Mouse (Mus musculus) retina, postnatal 1 day (tissue): ENCODE data around the gene Spata32.

Source experiments
- DNase-seq: peaks from one replicate; pipeline ENCODE4 v3.0.0-alpha.2; 2012

The Spata32 gene

DNA sequence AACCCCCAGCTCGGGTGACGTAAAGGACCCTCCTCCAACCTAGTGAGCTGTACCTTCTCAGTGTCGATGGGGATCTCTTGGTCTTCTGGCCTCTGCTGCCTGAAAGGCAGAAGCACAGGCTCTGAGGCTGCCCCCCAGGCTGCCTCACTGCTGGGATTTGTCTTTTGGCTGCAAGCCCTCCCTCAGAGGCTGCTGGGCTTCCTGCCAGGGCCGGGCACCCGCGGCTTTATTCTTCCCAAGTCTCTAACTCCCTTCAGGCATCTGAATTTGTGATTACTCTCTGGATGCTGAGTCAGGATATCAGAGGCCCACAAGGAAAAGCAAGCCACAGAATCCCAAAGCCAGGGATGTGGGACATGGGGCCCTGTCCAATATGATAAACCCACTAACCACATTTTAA, 16.6 kb downstream of the Spata32 start:
- DNase-seq = peak; percentile 76

DNA sequence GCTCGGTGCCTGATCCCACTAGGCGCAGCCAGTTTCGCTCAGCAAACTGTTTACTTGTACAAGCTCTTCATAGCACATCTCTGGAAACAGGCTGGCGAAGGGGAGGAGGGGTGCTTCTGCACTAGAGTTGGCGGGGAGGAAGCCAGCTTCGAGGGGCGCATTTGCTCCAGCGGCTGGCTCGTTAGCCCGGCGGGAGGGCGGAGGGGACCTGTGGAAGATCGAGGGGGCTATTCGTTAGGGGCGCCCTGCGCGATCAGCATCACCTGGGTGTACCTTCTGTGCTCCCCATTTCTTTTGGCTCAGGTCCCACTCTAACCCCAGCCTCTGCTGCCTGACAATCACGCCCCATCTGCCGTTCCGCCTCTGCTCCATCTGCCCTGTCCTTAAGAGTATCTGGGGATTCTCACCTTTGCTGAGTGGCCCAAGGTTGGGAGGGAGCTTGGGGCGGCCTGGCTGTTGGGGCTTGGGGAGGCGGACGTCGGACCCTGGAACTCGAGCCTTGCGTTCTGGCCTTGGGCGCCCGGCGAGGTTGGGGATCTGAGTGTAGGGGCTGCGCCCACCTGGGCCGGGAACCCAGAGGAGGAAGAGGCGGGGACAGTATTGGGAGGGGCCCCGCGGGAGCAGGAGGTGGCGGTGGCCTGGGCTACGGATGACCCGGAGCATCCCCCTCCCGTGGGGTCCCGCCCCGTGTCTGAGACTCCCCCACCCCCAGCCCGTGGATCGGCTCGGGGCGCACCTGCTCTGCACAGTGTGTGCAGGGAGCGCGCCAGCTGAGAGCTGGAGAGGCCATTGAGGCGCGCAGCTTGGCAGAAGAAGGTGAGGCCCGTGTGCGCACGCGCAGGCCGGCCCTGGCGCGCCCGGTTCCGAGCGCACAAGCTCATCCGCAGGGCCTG, 19.1 kb downstream of the Spata32 start:
- peak; percentile 62 for DNase-seq

DNA sequence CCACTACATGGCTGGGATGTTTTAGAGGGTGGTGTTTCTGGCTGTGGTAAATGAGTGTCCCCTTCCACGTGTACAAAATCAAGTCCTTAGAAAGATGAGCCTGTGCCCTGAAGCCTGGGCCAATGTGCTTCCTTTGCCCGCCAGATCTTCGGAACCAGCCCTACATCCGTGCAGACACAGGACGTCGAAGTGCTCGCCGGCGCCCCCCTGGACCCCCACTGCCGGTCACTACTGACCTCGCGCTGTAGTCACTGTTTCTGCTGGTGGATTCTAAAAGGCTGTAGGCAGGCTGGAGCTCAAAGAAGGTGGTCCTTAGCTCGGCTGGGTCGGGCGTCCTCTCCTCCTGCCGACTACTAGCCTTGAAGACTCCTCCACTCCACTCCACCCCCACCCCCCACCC, 19.9 kb downstream of the Spata32 start:
- DNase-seq = no peak

DNA sequence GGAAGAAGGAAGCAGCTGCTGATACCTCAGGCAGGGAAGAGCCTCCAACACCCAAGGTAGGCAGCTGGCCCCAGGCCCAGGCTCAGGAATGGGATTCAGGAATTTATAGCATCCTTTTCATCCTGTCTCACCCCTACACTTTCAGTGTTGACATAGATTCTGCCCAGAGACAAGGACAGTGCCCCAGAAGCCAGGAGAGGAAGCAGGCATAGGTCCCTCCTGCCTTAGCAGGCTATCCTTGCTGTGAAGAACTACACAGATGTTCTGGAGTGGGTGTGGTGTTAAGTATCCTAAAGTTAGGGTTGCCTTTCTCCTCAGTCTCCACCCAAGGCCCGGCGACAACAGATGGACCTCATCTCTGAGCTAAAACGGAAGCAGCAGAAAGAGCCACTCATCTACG, 20.9 kb downstream of the Spata32 start:
- DNase-seq = no peak

DNA sequence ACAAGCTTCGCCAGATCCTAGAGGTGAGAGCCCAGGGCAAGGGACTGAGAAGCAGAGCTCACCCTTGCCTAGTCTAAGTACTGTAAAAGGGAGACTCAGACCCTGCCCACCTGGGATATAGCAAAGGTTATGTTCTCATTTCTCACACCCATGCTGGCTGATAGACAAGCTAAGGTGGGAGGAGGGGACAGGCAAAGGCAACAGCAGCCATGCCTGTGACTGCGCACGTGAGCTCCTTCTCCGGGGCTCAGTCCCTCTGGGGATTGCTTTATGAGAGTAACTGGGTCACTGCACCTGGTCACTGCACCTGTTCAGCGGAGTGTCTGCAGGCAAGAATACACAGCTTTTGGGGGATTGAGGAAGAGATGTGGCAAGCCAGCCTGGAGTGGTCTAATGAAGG, 22.6 kb downstream of the Spata32 start:
- no peak for DNase-seq

DNA sequence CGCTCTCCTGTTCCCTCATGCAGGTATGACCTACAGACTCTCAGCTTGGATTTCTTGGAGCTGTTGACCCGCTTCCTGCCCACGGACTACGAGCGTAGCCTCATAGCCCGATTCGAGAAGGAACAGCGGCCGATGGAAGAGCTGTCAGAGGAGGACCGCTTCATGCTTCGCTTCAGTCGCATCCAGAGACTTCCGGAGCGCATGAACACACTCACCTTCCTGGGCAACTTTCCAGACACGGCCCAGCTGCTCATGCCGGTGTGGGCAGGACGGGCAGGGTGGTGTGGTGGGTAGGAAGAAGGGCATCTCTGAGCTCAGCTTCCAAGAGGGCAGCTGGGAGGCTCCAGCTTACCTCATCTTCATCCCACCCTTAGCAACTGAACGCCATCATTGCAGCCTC, 23.0 kb downstream of the Spata32 start:
- no peak for DNase-seq

DNA sequence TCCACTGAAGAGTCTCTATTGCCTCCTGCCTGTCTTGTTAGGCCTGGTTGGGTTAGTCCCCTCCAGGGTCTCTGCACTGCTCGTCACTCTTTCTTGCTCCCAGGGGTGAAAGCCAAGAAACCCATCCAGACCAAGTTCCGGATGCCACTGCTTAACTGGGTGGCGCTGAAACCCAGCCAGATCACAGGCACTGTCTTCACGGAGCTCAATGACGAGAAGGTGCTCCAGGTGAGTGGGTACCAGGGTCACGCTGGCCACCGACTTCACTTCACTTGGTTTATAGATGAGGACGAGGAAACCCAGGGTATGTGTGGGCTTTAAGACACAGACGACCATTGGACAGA, 24.4 kb downstream of the Spata32 start:
- DNase-seq = no peak

DNA sequence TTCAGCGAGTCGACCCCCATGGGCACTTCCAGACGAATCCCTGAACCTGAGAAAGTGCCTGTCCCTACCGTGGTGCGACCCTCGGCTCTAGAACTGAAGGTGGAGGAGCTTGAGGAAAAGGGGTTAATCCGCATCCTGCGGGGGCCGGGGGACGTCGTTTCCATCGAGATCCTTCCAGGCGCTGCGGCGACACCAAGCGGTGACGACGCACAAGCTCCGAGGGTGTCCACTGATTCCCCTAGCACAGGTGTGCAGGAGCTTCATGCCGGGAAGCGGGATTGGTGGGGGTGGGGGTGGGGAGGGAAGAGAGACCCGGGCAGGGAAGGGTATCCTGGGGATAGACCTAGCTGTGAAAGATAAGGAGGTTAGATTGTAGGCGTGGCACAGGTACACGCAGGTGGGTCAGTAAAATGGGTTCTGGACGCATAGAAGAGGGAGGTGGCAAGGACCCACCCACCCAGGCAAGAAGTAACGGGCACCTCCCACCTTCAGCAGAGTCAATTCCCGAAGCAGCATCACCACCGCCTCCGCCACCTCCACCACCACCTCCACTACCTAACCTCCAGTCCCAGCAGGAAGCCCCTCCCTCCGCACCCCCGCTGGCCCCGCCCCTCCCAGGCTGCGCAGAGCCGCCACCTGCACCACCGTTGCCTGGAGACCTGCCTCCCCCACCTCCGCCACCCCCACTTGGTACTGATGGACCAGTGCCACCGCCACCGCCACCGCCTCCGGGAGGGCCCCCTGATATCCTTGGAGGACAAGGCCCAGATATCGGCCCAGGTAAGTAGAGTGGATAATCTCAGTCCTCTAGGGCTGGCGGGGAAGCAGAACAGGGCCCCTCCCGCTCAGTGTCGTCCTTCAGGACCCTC, 25.0 kb downstream of the Spata32 start:
- DNase-seq = peak; percentile 67

DNA sequence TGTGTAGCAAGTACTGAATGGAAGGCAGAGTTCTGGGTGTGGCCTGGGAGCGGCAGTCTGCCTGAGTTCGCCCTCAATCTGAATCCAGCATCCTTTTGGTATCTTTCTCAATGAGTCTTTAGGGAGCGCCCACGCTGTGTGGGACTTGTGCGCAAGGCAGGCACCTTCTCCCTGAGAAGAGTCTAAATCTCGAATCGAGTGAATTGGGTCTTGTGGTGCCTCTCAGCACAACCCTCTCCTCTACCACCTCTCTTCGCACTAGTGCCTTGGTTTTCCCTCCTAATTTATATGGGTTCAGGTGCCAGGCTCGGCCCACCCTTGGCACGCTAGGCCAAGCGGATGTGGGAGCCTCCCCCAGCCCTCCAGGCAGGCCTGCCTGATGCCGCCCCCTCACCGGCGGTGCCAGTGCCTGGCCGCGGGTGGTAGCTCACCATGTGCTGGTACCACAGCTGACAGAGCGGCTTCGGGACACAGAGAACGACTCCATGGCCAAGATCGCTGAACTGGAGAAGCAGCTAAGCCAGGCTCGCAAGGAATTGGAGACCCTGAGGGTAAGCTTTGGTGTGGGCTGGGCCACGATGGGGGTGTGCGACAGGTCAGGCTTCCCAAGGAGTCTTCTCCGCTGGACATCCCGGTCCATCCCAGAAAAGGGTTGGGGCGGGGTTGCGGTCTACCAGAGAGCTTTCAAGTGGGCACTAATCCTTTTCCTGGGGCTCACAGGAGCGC, 25.8 kb downstream of the Spata32 start:
- no peak for DNase-seq

DNA sequence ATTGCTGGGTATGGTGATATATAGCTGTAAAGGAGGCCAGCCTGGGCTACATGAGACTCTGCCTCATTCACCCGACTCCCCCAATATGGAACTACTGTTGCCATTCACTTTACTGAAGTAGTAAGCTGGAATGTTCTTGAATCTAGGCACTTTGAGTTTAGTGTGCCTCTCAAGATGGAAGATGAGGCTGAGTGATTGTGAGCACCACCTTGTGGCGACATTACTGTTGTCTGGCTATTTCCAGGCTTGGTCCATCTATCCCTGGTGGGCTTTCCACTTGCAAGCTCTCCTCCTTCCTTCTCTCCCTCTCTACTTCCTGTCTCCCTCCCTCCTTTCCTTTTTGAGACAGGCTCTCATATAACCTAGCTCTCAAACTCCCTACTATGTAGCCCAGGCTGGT, 33.3 kb downstream of the Spata32 start:
- DNase-seq = peak; percentile 73

DNA sequence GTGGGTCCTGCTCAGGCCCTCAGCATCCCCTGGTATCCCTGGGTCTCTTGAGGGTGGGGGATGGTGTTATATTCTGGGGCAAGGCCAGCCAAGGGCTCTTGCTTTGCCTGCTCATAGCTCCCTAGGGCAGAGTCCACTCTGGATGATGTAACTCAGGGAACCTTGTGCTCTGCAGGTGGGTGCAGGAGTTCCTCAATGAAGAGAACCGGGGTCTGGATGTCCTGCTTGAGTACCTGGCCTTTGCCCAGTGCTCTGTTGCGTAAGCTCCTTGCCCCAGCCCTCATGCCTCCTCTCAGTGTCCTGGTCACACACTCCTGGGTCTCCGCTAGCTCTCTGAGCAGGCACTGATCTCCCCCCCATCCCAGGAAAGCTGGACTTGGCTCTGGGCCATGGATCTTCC, 36.3 kb downstream of the Spata32 start:
- no peak for DNase-seq

DNA sequence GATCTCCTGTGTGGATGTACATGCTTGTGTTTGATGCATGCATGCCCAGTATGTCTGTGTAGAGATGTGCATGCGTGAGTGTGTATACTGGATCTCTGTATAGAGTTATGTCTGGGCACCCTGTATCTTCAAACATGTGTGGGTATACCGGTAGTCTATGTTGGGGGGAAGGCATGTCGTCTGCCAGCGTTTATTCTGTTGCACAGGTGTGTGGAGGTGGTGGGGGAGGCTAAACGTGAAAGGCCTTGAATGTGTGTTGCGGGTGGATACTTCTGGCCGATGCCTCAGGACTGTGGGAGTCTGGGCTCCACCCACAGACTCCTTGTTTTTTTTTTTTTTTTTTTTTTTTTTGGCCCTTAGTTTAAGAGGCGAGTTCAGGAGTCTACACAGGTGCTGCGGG, 36.9 kb downstream of the Spata32 start:
- no peak for DNase-seq

DNA sequence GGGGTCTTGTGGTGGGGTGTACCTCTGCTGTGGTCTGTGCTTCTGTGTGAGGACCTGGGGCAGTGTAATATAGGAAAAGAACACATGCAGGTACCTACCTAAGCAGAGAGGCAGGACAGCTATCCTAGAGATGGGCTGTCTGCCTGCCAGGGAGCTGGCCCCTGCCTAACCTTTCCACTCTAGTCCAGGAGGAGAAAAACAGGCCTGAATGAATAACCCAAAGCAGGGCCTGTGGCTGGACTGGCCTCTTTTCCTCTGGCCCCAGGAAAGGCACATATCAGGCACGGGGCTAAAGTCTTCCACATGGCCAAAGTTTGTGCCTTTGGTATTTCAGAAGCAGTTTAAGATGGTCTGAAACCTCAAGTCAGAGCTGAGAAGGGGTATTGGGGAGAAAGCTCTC, 37.8 kb downstream of the Spata32 start:
- DNase-seq = no peak

DNA sequence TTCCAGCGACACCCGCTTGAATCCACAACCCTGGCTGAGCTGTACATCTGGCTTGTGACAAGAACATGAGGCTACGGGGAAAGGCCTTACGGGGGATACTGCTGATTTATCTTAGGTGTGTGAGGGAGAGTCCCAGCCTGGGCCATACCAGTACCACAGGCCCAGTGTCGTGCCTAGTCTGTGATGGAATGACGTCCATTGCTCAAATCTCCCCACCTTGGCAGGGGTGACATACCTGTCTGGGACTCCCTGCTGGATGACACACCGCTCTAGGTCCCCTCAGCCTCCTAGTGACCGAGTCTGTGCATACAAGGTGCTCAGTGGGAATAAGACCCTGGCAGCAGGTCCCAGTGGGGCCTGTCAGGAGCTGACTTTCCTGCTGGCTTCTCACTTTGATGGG, 39.5 kb downstream of the Spata32 start:
- DNase-seq = no peak

DNA sequence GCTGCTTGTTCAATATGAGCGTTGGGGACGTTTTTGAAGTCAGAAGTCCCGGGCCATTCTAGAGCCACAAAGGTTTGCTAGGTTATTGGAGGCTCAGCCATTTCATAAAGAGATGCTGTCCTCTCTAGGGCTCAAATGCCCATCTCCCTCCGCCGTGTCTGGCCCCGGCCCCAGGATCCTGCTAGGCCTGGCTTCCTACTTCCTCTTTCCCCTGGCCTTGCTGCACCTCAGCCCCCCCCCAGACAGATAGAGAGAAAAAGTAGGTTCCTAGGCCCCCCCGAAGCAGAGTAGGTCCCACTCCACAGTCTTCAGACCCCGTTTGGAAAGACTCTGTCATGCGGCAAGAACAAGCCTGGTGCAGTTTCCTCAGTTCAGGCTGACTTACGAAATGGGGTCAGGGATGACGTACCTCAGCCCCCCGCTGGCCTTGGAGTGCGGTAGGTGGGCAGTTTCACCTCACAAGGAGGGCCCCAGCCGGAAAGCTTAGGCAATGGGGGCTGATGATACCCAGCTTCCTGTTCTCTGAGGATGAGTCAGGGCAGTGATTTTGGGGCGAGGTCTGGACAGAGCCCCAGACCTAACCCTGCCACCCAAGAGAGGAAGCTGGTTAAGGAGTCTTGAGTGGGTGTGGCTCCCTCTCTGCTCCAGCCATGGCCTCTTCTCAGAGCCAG, 40.3 kb downstream of the Spata32 start:
- DNase-seq = no peak

DNA sequence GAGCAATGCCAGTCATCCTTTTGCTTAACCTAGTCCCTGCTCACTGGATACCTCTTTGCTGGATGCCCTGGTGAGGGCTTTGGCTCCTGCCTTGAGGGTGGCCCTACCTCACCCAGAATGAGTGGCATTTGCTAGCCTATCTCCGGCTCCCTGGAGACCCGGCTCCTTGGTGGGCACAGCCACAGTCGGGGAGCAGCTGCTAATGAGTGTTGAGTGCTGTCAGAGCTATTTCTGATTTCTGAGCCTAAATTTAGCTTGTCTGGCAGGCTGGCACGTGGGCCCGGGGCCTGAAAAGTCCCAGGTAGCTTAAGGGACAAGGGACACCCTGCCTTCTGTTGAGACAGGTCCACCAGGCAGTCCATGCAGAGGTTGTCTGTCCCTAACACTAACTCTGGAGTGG, 41.0 kb downstream of the Spata32 start:
- DNase-seq = no peak

DNA sequence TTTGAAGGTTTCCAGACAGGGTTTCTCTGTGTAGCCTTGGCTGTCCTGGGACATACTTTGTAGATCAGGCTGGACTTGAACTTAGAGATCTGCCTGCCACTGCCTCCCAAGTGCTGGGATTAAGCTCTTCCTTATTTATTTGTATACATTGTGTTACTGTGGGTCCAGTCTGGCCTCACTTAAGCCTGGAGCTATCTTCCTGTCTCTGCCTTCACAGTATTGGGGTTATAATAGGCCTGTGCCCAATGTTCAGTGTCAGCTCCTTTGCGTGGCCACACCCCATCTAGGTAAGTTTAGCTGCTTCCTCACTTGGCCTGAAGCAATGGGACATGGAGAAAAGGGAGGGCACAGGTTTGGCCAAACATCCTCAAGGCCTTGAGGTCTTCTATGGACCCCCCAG, 41.7 kb downstream of the Spata32 start:
- DNase-seq = no peak

DNA sequence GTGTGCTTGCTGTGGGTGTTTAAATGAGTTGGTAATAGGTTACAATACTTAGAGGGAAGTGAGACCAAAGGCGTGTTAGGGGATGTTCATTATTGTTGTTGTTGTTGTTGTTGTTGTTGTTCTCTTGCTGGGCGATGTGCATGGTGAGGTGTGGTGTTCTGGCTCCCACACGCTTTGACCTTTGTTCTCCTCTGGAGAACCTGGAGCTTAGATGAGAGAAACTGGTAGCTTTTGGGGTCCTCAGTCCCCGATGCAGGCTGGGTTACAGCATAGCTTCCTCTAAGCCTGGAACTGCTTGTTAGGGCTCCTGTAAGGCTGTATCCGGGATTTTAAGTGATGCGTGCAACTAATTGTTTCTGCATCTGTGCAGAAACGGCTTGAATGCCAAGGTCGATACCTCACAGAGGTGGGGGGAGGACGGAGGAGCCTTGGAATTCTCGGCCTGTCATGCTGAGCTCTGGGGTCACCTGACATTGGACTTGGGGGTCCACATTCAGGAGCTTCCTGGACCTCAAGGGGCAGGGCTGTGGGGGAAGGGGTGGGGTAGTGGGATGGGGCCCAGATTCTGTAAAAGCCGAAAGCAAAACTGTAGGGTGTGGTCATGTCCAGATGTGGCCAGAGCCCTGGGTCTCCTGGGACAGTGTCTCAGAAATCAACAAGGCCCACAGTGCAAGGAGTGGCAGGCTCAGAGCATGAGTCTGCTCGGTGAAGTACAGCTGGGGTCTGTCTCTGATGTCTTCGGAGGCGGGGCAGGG, 42.4 kb downstream of the Spata32 start:
- DNase-seq = no peak

DNA sequence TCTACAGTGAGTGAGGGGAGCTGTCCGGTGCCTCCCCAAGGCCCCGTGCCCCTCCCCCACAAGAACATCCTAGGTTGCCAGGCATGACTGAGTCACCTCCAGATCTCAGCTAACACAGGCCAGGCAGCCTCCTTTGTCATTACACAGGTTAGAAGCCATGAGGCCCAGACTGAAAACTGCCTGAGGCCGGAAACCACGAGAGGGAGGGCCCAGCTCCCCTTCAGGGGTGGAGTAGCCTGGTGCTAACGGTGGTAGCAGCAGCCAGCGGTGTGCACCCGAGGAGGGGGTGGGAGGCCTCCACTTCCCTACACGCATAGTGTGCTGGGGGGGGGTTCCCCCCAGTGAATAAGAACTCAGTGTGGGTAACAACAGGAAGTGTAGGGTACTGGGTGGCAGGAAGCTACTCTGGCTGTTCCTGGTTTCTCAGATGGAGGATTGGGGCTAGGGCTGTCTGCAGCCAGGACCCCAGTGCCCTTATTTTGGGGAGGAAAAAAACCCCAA, 43.3 kb downstream of the Spata32 start:
- no peak for DNase-seq

DNA sequence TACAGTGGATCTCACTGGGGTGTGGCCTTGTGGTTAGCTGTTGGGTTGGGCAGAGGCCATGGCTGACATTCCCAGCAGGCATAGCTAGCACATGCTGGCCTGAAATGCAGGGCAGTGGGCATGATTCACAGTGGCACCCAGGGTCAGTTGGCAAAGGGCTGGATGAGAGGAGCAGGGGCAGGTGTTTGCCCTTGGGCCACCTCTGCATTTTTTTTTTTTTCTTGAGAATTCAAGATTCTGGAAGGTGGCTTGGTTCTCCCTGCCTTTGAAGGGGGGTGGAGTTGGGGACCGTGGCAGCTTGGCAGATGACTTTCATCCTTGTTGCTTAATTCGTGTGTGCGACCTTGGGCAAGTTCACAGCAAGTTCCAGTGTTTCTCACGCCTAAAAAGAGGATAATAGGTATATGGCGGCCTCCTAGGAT, 43.8 kb downstream of the Spata32 start:
- DNase-seq = no peak

DNA sequence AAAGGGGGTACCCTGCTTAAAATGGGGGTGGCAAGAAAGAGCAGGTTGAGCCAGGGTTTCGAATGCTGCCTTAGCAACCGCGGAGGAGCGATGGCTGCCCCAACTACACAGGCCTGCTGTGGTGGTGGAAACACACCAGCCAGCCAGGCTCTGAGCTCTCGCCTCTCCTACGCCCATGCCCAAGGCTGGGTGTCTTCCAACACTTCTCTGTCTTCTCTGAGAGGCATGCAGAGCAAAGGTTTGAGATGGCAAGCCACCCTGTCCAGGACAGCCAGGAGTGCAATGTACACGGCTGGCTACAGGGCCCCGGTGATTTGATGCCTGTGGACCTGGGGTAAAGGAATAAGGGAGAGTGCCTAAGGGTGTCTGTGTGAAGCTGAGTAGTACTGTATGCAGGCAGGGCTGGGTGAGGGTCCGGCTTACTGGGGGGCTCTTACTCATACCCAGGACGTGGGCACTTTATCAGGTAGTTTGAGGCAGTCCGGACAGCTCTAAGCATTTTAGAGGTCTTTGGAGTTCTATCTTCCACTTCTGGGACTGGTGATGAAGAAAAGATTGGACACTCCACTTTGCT, 44.4 kb downstream of the Spata32 start:
- no peak for DNase-seq
